Mouse (Mus musculus): ENCODE results near the gene Lipk. TPM values are rescaled to one million over a fixed set of nuclear protein-coding genes. Genes with fewer than 3 reads are reported as not detected.

The Lipk gene
- not detected in 2 replicates for total RNA-seq (2017)

DNA sequence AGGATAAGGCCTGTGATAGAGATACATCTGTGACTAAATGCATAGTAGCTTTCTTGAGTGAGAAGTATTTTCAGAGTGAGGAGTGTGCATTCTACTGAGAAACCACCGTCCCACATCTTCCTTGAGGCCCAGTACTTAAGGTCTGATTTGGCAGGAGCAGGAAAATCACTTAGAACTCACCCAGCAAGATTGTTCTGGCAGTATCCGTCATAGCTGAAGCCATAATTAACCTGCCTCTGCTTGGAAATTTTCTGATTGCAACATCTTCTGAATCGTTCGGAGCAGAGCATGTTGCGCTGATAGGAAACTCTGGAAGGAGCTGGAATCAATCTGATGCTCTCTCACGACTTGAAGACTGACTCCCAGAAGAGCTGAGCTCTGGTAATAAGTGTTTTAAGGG lies at the start of gene Lipk:
Lipk (plus strand) TSS at position 289 of the 400 bp plus-strand sequence.
- no peak for ATAC-seq (ENCODE audit: extremely low read depth, insufficient number of reproducible peaks, low FRiP score, poor library complexity, severe bottlenecking)

DNA sequence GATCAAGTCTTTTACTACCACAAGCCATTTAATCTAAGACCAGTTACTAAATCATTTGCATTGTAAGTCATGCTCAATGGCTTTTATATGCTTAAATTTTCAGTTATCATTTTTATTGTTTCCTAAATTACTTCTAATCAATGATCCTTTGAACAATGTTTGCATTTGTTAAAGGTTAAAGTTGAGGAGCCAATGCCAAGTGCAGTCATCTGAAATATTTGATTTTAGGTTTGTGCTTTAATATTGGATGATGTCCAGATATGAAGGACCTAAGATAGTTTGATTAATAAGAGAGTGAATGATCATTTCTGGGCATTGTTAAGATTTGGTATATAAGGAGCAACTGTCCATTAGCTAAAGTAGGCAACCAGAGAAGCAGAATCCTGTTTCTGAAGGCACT lies 47.2 kb upstream of the Lipk start, which contains the start of gene Lipf:
Lipf (plus strand) TSS at position 301 of the 400 bp plus-strand sequence.
- no peak for ATAC-seq (ENCODE audit: extremely low read depth, insufficient number of reproducible peaks, low FRiP score, poor library complexity, severe bottlenecking)

DNA sequence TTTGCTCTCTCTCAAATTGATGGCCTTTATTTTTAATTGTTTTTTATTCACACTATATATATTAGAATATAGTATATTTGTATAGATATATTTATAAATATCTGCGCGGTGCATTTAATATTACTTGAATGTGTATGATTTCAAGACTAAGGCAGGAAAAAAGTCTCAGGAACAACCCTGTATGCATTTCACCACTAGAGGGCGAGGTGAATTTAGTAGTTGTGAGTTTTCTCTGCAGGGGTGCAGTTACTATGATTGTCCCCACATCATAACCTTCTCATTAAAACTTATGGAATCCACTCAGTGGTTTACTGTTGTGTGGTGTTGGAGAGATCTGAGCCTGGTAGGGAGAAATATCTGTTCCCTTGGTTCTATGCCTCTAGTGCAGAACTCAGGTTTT lies 29.1 kb upstream of the Lipk start:
- ATAC-seq (ENCODE audit: extremely low read depth, insufficient number of reproducible peaks, low FRiP score, poor library complexity, severe bottlenecking): no peak

DNA sequence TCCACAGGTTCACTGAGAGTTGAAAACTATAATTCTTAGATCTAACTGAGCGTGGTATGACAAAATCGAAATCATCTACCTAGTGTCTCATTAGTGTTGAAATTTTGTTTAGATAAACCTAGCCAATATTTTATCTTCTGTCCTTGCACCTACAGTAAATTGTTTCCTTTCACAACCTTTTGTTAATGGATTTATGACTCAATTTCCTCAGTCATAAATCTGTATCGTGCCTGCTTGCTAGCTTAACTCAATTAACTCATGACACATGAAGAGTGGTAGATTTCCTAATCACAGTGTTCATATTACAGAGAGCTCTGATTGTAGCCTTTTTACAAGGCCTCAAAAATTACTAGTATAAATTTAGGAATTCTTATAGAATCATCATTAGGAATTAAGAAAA lies 25.0 kb upstream of the Lipk start:
- ATAC-seq (ENCODE audit: extremely low read depth, insufficient number of reproducible peaks, low FRiP score, poor library complexity, severe bottlenecking): no peak

DNA sequence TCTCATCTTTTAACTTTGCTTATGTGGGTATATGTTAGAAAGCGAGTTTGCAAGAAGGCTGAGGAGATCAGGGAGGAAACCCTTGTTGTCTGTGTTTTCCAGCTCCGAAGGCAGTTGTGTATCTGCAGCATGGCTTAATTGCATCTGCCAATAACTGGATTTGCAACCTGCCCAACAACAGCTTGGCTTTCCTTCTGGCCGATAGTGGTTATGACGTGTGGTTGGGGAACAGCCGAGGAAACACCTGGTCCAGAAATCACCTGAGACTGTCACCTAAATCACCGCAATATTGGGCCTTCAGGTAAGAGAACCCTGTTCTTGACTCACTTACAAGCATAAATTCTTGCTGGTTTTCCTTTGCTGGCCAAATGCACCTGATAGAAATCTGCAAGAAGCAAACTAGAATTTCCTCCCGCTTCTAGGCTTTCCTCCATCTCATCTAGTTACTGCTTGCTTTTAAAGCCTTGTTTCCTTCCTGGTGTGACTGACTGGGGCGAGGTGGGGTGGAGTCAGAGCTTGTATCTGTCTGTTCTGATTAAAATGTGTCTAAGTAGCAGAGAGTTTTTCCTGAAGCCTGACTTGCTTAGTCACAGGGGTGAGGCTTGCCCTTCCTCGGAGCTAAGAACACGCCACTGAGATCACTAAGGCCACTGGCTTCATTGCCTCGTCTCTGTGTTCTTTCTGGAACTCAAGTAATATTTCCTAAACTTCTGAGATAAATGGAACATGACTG lies 13.5 kb downstream of the Lipk start:
- ATAC-seq (ENCODE audit: extremely low read depth, insufficient number of reproducible peaks, low FRiP score, poor library complexity, severe bottlenecking): no peak

DNA sequence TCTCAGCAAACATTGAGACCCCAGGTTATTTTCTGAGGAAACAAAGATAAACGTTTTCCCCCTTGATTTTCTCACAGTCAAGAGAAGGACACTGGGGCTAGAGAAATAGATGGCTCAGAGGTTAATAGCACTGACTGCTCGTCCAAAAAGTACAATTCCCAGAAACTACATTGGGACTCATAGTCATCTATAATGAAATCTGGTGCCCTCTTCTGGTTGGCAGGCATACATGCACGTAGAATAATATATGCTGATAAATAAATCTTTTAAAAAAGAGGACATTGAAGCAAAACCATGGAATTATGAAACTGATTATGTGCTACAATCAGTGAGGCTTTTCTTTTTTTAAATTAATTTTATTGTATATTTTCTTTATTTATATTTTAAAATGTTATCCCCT lies 14.7 kb downstream of the Lipk start:
- no peak for ATAC-seq (ENCODE audit: extremely low read depth, insufficient number of reproducible peaks, low FRiP score, poor library complexity, severe bottlenecking)

DNA sequence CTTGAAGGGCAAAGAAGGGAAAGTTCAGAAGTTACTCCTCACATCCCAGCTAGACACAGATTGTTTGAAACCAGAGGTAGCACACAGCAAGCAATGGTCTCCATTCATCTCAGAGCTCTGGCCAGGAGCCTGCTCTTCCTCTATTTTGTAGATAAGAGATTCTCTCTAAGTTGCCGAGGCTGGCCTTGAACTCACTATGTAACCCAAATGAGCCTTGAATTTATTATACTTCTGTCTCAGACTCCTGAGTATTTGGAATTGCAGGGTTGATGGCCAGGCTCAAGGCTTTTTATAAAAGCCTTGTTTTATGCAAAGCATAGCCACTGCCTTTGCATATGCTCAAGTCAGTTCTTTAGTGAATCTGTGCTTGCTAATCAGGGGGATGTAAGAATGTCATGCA lies 31.6 kb downstream of the Lipk start:
- no peak for ATAC-seq (ENCODE audit: extremely low read depth, insufficient number of reproducible peaks, low FRiP score, poor library complexity, severe bottlenecking)

DNA sequence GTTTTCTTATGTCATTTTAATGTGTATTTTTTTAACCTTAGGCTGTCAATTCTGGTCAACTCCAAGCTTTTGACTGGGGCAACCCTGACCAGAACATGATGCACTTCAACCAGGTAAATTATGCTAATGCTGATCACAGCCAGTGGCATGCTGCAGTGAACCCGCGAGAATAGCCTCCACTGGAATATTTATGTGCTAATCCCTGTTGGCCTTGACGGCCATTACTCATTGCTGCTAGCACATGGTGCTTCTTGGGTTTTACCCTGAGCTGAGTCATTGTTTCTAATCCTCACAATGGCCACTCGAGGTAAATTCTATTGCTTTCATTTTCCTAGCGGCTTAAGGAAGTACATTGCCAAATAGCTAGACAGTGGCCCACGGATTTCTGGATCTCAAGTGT lies 34.9 kb downstream of the Lipk start:
- ATAC-seq (ENCODE audit: extremely low read depth, insufficient number of reproducible peaks, low FRiP score, poor library complexity, severe bottlenecking): no peak

DNA sequence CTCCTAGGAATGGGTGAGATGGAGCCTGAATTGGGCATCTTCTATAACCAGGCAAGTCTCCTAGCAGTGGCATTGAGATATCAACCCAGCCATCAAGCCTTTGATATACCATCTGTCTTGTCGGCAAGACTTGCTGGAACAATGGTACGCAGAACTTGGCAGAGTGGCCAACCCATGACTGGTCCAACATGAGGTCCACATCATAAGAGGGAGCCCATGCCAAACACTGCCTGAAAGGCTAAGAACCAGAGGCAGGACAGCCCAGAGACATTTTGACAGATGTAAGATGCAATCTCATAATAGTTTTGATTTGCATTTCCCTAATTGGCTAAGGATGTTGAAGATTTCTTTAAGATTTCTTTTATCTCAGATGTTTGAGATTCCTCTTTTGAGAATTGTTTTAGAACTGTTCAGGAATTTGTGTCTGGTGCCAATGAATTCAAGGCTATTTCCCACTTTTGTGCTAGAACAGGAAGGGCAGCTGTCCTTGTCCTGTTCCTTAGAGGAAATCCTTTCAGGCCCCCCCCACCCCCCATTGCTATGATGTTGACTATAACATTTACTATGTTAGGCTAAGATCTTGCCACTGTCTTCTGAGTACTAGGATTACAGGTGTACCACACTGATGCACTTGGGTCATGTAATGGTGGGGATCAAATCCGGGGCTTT lies 41.4 kb downstream of the Lipk start:
- no peak for ATAC-seq (ENCODE audit: extremely low read depth, insufficient number of reproducible peaks, low FRiP score, poor library complexity, severe bottlenecking)

DNA sequence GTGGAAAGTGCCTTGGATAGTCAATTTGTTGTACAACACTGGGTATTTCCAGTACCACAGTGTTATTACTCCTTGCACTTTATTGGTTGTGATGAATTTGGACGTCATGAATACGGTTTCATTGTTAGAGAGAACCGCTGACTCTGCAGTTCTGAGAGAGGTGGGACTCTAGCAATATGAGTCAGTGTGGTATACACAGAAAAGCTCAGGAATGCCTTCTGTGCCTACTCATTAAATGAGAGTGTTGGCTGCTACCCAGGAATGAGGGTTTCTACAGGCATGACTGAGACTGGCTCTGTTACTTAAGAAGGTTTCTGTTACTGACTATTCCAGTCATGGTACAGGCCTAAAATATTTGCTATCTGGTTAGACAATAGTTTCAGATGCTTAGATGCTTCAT lies 43.4 kb downstream of the Lipk start:
- no peak for ATAC-seq (ENCODE audit: extremely low read depth, insufficient number of reproducible peaks, low FRiP score, poor library complexity, severe bottlenecking)

DNA sequence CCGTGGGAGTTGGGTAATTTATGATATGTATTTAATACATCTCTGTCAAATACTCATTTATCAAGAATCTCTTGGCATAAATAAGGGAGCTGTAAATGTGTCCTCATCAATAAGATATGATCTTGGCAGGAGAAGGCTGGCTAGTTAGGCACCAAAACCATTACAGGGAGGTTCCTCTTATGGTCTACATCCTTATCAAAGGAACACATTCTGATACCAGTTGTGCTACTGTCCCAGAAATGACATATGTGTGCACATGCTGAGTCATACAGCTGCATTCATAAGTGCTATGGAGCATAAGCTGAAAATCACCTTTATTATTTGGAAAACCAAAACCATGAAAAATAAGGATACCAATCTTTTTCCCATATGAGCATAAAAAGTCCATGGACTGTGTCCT lies 55.5 kb downstream of the Lipk start:
- no peak for ATAC-seq (ENCODE audit: extremely low read depth, insufficient number of reproducible peaks, low FRiP score, poor library complexity, severe bottlenecking)

DNA sequence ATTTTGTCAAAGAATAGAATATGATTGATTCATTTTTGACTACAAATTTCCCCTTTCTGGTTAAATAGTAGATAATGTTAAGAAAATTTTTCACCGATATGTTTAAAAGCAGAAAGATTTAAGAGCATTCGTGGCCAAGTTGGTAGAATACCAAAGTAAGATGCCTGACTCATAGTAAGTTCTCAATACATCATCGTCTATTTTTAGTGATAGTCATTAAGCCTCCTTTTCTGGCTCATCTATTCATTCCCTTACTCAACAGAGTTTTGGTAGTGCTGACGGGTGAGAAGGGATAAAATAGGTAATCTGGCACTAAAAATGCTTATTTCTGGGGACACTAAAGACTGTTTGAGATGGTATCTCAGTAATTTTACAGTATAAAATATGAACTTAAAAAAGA lies 56.0 kb downstream of the Lipk start:
- ATAC-seq (ENCODE audit: extremely low read depth, insufficient number of reproducible peaks, low FRiP score, poor library complexity, severe bottlenecking): no peak

DNA sequence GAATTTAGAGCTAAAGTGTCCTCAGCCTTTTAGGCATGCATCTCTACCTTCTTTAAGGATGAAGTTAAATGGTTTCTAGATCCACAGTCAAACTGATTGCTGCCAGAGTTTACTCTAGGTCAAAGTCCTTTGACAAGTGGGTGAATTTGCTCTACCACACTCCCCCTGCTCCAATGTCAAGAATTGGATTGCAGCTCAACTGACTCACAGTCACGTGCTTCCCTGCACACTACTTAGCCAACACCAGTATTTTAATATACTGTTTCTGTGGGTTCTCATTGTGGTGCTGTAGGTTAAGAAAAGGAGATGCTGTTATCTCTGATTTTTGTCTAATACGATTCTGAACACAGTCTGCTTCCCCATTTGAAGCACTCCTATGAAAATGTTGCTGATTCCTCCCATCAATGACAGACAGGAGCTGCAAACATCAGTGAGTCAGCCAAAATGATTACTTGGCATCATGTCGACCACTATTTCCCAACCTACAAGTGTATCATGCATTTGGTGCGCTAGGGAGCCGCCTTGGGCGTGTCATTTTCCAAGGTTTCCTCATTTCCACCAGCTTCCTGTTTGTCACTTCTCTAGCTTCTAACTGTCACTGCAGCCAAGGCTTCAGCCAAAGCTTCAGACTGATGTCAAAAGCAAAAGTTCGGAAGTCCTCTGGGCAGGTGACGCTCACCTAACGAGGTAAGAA lies 58.8 kb downstream of the Lipk start, which contains the start of gene Lipn:
Lipn (plus strand) TSS at position 580 of the 694 bp plus-strand sequence.
- ATAC-seq (ENCODE audit: extremely low read depth, insufficient number of reproducible peaks, low FRiP score, poor library complexity, severe bottlenecking): no peak

DNA sequence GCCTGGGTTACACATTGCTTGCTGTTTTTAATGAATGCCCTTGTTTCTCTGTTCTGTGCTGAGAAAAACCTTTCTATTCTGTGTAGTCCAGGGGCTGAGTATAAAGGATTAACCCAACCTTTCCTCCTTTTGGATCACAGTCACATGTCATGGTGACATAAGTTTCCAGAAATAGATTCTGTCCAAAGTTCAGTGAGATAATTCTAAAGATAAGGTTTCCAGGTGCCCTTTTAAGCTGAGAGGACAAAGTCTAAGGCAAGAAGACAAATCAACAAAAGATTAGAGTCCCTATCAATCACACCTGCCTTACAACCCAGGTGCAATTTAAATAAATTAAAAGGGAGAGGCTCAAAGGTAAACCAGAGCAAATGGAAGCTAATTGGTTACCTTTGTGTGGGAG lies 66.1 kb downstream of the Lipk start:
- no peak for ATAC-seq (ENCODE audit: extremely low read depth, insufficient number of reproducible peaks, low FRiP score, poor library complexity, severe bottlenecking)

DNA sequence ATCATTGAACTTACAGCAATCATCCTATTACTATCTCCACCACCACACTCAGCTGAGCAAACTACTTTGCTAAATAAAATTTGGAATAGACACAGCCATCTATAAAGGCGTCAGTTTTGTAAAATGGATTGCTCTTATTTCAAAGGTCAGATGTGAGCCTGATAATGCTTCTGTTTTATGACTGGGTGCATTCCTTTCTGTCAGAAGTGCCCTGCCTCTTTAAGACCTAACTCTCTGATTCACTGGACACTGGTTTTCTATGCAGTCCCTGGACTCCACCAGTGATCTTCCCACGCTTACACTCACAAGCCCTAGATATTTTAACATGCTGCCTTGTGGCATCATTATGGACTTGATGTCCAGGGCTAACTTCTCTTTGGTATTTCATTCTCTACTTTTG lies 70.0 kb downstream of the Lipk start:
- ATAC-seq (ENCODE audit: extremely low read depth, insufficient number of reproducible peaks, low FRiP score, poor library complexity, severe bottlenecking): no peak

DNA sequence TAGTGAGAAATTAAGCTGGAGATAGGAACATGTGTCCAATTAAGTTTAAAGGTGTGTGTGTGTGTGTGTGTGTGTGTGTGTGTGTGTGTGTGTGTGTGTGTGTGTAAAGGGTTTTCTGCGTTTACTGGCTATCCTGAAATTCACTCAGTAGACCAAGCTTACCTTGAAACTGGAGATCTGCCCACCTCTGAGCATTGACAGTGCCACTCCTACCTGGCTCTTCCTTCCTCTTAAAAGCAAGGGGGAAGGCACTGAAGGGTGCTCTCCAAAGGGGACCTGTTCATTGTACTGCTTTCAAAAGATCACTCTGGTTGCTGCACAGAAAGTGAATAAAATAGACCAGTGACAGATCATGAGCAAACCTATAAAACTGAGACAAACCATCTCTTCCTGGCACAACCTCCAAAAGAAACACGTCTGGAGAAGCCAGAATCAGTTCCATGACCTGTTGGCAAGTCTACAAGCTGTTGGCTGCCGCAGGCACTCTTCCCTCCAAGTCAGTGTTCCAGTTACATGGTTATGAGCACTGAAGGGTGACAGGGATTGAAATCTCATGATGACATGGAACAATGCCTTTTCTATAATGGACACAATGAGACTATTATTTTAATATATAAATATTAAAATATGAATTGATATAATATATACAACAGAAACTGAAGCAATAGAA lies 81.1 kb downstream of the Lipk start:
- ATAC-seq (ENCODE audit: extremely low read depth, insufficient number of reproducible peaks, low FRiP score, poor library complexity, severe bottlenecking): no peak

DNA sequence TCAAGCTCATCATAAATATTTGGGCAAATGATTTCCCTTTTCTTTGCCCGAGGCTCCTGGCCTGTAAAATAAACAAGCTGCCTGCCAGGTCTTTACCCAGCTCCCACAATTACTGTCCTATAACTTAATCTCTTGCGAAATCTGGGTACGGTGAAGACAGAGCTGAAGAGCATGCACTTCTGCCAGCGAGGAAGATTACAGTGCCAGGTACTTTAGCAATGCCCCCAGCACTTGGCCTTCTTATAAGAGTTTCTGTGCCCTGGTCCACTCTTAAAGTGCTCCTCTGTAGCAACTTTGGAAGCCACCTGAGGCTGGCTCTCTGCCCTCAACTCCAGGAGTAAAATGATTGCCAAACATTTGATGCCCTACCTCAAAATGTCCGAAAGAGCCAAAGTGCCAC lies 87.3 kb downstream of the Lipk start:
- ATAC-seq (ENCODE audit: extremely low read depth, insufficient number of reproducible peaks, low FRiP score, poor library complexity, severe bottlenecking): no peak

DNA sequence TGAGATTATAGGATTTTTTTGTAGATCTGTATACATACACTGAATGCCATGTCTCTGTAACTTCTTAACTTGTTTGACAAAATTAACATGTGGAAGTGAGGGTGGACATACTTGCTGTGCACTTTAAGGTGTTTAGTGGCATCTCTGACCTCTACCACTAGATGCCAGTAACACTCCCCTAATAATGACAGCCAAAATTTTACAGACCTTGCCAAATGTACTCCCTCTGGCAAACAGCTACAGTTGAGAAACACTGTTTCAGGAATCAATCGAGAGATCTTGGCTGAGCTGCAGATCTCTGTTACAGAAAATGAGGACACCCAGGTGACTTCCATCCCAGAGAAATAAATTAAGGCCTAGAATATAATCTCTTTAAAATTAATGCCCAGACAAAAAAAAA lies 88.1 kb downstream of the Lipk start:
- ATAC-seq (ENCODE audit: extremely low read depth, insufficient number of reproducible peaks, low FRiP score, poor library complexity, severe bottlenecking): no peak
